Mouse (Mus musculus) kidney, adult 11 months (tissue): ENCODE measurements around the gene Sstr3.

Source experiments
- DNase-seq: peaks from one replicate; pipeline ENCODE4 v3.0.0; 2022

Sstr3 gene

DNA sequence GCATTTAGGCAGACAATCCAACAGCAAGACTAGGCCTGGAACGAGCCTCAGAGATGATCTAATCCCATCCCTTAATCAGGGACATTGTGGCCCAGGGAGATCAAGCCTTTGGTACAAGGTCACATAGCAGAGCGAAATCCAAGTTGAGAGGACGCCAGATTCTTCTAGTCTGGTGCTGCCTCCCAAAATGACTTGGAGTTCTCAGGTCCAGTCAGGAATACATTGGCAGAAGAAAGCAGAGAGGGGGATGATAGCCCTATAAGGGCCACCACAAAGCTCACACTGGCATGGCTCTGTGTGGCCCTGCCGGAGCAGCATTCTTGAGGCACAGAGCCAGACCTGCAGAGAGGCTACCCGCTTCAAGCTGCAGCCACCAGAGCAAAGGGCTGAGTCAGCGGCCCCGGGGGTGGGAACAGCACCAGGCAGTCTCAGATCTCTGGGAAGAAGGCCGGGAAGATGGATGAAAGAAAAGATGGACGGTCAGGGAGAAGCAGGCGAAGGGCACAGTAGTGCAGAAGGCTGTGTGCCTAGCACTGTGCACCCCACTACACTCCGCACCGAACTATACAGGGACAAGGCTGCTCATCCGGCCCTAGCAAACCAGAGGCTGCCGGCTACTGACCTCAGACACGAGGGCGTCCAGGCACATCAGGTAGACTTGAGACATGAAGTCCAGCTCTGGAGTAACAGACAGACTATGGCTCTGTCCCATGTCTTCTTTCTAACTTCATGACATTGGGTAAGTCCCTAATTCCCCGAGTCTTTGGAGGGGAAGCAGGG lies 13.6 kb downstream of the Sstr3 start, which contains the start of gene C1qtnf6:
Gene C1qtnf6, minus strand, starts transcription at position 746 of the 780 bp plus-strand sequence.
- peak; percentile 57 for DNase-seq

DNA sequence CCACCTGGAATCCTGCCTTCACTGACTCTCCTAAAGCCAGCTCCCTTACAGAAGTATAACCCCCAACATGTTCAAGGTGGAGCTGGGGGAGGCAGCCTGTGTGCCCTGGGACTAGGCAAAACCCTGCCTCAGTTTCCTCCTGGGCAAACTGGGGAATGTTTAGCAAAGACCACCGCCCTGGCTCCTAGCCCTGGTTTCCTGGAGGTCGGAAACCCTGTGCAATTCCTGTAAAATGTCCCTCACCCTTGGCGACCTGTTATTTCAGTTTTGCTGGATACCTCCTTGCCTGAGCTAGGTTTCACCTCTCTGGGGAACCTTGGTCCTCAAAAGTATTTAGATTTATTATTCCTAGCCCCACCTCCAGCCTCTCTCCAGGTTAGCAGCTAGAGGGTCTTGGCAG lies 14.3 kb downstream of the Sstr3 start:
- DNase-seq = no peak

GRCm38 (mm10) chr15:78529428-78529990 lies 15.0 kb downstream of the Sstr3 start:
- DNase-seq = peak; percentile 47

DNA sequence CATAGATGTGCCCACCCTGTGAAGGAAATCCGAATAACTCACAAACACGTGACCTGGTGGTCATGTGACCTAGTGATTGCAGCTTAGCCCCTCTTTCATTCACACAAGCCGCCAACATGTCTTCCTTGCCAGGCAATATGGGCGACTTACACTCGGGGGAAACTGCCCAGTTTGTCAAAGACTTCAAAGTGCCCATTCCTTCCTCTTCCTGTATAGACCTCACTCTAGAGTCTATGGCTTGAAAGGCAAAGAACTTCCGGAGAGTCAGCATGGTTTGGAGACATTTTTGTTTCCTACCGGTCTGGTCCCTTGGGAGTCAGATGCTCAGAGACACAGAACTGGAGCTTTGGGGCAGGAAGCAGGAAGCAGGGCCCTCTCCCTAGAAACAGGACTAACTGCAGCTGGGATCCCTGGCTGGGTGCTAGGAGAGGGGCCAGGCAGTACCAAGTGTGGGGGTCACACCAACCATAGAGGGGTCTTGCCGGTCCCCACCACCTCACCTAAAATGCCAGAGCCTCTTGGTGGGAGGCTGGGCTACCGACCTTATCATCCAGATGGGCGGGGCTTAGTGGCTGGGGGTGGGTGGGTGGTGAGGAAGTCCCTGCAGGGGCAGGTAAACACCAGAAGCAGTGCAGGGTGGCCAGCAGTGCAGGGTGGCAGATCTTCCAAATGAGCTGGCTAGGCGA lies 15.6 kb downstream of the Sstr3 start:
- DNase-seq = peak; percentile 51

GRCm38 (mm10) chr15:78527973-78528372 lies 16.5 kb downstream of the Sstr3 start:
- DNase-seq = peak; percentile 21

DNA sequence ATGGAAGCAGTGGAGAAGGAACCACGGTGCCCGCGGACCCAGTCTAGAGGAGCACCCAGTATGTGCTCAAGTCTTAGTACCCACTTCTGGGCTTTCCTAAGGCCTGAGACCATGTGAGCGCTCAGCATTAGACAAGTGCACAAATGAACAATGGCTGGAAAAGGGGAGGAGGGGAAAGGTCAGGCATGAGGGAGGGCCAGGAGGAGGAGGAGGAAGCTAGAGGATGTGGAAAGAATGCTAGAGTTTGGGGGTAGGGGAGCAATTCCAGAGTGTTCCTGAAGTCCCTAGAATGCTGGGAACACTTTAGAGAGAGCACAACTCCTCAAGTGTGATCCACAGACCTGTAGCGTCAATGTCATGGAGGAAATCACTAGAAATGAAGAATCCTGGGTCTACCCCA lies 20.3 kb downstream of the Sstr3 start:
- DNase-seq = no peak

DNA sequence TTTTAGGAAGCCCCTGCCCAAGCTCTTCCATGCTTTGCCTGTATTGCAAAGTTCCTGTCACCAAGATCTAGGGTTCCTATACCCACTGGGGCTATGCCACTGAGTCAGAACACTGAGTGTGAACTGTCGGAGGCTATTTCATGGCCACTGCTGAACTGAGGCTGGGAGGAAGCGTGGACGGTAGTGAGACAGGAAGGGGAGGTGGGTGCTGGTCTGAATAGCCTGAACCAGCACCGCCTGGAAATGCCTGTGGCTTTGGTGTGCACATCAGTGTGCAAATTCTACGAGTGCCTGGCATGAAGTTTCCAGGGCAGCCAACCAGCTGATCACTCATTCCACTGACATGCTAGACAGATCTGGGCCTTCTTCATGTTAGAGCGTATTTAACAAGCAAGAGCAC lies 22.6 kb downstream of the Sstr3 start:
- no peak for DNase-seq

DNA sequence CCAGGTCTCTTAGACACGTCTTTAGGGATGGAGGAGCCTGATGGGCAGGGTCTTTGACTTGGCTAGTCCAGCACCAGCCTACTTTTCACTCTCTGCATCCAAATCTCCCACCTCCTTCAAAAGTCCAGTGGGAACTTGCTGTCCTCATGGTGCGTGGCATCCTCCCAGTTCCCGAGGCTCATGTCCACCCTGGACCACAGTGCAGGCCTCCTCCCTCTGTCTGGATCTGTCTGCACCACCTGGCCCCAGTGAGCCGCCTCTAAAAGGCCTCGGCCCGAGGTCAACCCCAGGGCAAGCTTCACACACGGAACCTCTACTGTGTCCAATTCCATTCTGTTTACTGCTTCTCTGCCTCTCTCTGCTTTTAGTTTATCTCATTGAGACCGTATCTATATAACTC lies 23.2 kb downstream of the Sstr3 start:
- no peak for DNase-seq

GRCm38 (mm10) chr15:78520112-78520715 lies 24.3 kb downstream of the Sstr3 start:
- DNase-seq = peak; percentile 49

DNA sequence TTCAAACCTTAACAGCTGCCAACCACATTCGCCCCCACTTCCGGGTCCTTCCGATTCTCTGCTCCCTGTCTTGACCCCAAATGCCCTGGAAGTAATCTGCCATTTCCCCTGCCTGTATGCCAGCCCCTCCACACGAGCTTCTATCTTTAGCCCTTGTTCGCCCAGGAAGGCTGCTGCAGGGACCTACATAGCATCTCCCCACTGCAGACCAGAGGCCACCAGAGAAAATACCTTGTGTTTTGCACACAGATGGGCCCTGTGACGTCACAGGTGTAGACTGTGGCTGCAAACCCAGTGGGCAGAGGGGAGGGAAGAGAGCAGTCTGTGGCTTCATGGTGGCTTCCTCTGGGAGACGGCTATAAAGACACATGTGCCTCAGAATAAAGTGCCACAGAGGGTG lies 26.3 kb downstream of the Sstr3 start:
- DNase-seq = no peak

DNA sequence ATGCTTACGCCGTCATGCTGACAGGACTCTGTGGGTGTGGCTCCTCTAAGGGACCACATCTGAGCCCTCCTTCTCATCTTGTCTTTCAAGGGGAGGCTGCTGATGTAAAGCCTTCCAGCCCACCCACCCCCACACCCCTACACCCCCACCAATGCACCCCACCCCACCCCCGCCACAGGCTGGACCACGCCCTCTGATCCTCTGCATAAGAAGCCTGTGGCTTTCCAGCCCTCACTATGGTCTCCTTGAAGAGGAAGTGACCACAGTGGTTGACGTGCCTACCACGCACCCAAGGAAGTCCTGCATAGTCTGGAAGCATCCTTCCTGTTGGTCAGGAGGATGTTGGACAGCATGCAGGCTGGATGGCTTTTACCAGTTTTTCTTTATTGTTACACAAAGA lies 28.7 kb downstream of the Sstr3 start:
- DNase-seq = no peak

- peak; percentile 57 for DNase-seq
These were observed 29.9 kb downstream of the Sstr3 start for GRCm38 (mm10) chr15:78514393-78515146.

DNA sequence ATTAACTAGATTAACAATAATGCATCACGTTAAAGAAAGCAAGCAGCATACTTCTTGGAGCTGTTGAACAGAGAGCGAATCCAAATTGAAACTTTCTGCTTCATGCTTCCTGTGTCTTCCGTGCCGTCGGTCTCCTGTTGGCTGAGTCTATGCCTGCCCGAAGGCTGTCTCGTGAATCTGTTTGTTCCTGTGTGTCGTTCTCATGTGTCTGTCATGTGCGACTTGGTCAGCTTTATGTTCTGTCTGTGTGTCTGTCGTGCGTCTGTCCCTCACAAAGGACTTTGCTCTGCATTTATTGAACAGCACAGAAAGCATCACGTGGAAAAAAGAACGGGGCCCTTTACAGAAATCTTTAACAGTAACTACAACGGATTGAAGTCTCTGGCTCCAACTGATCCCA lies 31.5 kb downstream of the Sstr3 start:
- DNase-seq = no peak

- DNase-seq = no peak
These were observed 32.5 kb downstream of the Sstr3 start for GRCm38 (mm10) chr15:78511951-78512350.

- no peak for DNase-seq
These were observed 33.7 kb downstream of the Sstr3 start for GRCm38 (mm10) chr15:78510736-78511135.

GRCm38 (mm10) chr15:78510121-78510576 lies 34.3 kb downstream of the Sstr3 start:
- DNase-seq = no peak

- DNase-seq = no peak
These were observed 35.1 kb downstream of the Sstr3 start for GRCm38 (mm10) chr15:78509297-78509899.

DNA sequence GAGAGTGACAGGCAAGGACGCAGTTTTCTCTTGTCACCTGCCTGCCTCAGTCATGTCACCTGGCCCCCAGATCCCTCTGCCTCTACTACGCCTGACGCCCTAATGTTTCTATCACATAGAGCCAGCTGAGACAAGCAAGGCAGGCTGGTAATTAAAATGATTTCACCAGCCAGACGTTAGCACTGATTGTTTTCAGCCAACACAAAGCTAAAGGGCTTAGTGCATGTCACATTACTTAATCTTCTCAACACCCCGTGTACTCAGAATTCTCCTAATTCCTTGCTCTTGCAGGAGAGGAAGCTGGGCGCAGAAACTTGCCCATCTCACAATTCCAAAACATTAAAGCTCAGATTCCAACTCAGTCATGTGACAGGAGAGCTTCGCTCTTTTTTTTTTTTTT lies 36.0 kb downstream of the Sstr3 start:
- DNase-seq = no peak

- no peak for DNase-seq
These were observed 38.9 kb downstream of the Sstr3 start for GRCm38 (mm10) chr15:78505541-78505940.

GRCm38 (mm10) chr15:78504816-78505215 lies 39.7 kb downstream of the Sstr3 start:
- DNase-seq = no peak

- DNase-seq = no peak
These were observed 40.5 kb downstream of the Sstr3 start for GRCm38 (mm10) chr15:78504013-78504412.

- no peak for DNase-seq
These were observed 41.9 kb downstream of the Sstr3 start for GRCm38 (mm10) chr15:78502437-78503132.
